Mouse (Mus musculus) cortical plate, adult 2 months (tissue): Measurements from ENCODE around the gene Arhgap32. TPM values are rescaled to one million over a fixed set of nuclear protein-coding genes. Genes with fewer than 3 reads are reported as not detected.

Experiments used
- H3K27ac ChIP-seq: fragments of 200-500 bp; 2 replicates; pipeline ENCODE4 v1.5.1; 2012; ENCODE audit warnings: low read length, control low read depth, inconsistent platforms; ENCODE audit not compliant: insufficient read depth
- H3K4me1 ChIP-seq: fragments of 200-500 bp; 2 replicates; pipeline ENCODE4 v1.6.1; 2011; ENCODE audit warnings: low read length; ENCODE audit not compliant: control insufficient read depth, insufficient read depth
- H3K4me3 ChIP-seq: fragments of 200-500 bp; 2 replicates; pipeline ENCODE4 v1.5.1; 2011; ENCODE audit warnings: mild to moderate bottlenecking, low read length, control low read depth; ENCODE audit not compliant: insufficient read depth
- CTCF ChIP-seq: fragments of 200-500 bp; IDR thresholded peaks from 2 replicates; pipeline ENCODE4 v1.5.1; 2011; ENCODE audit warnings: mild to moderate bottlenecking, control low read depth, low read length; ENCODE audit not compliant: insufficient read depth; ENCODE audit errors: extremely low read depth
- POLR2A ChIP-seq: fragments of 200-500 bp; IDR thresholded peaks from 2 replicates; pipeline ENCODE4 v1.6.1; 2011; ENCODE audit warnings: mild to moderate bottlenecking, low read length, control low read depth; ENCODE audit not compliant: insufficient read depth; ENCODE audit errors: extremely low read depth
- polyA plus RNA-seq: library from polyadenylated mRNA; depleted of rRNA; stranded (reverse); fragments of >200 nt; gene quantifications from 2 replicates; pipeline ENCODE4 v1.2.3, GENCODE M21; 2012; rRNA removed

Arhgap32 gene
- polyA plus RNA-seq, 1 experiment, result 62.2 TPM

- Histone ChIP-seq H3K27ac (no peak overlapping the region), H3K4me3 (no peak overlapping the region), H3K4me1 (no peaks in the 10 kb centered on the region)
- no peak for TF ChIP-seq POLR2A
- TF ChIP-seq CTCF, result no peak
Observed at GRCm38 (mm10) chr9:32314071-32314470, 198.1 kb downstream of the Arhgap32 start.

GRCm38 (mm10) chr9:32315999-32316398 lies 200.1 kb downstream of the Arhgap32 start:
- no peak overlapping the region for H3K27ac ChIP-seq
- TF ChIP-seq POLR2A, result no peak
- TF ChIP-seq CTCF, result no peak
- no peaks in the 10 kb centered on the region for H3K4me1 ChIP-seq
- H3K4me3 ChIP-seq, result no peak overlapping the region

Other genes starting within 250 kb of the Arhgap32 start
- gene Barx2, start 202.7 kb upstream of the Arhgap32 start, polyA plus RNA-seq, result 4.1 and 5.2 TPM in 2 replicates
- gene Kcnj5, start 228.2 kb downstream of the Arhgap32 start, polyA plus RNA-seq, result 0.32 and 0.42 TPM in 2 replicates